Mouse (Mus musculus): ENCODE measurements at regions not wholly inside any gene's neighbourhood (a gene's known extent, or its start where the extent isn't known, plus 50 kb on each side); places are given as distances from the start of the nearest gene placed in this dataset.

DNA sequence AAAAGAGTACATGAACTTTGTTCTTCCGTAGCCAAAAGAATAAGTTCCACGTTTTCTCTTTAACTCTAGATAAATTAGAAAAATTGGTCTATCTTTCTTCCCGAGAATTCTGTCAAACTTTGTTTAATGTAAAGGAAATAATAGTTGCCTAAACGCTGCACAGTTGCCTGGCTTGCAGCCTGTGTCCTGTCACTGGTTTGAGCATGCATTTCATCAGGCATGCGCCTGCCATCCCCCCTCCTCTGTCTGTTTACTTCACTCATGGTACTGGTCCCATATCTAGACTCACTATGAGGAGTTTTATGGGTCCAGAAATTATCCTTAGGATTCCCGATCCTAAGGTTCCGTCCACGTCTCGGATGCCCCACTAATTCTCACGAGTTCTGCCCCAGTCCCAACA is 520.5 kb upstream of the Mpdz start:
- TF ChIP-seq CTCF (IDR thresholded peaks at IDR 0.05) = no peak
- TF ChIP-seq EP300 (IDR thresholded peaks at IDR 0.05) = no peak

All from lung, postnatal 0 days (tissue).